Mouse (Mus musculus): Measurements from ENCODE around the gene Ap1m1.

- TF ChIP-seq CTCF (IDR thresholded peaks at IDR 0.05; ENCODE audit: borderline replicate concordance, insufficient read depth, low read length) (no peak), POLR2A (IDR thresholded peaks at IDR 0.05; ENCODE audit: low read depth, low read length) (no peak)
Observed at GRCm38 (mm10) chr8:72296561-72296960, 56.7 kb downstream of the Ap1m1 start.
